Mouse (Mus musculus): ENCODE measurements around the gene Olfr806. TPM values are rescaled to one million over a fixed set of nuclear protein-coding genes. Genes with fewer than 3 reads are reported as not detected.

Olfr806 gene
- total RNA-seq (2021): not detected
- long read RNA-seq, experiment 1: 0 reads
- long read RNA-seq, experiment 2: 0 reads

DNA sequence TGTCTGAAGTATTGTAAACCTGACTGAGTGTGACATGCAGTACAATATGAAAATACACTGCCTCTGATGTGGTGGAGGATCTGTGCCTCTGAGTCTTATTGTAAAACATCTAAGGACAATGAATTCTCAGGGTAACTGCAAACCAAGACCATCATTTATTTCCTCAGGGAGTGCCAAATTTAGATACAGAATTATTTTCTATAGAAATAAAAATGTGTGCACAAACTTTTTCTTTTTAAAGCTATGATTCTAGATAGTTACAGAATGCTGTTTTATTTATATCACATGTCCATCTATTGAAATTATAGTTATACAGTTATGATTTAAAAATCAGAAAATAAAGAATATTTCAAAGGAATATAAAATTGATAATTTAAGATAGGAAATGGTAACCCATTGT, at the start of gene Olfr806:
Olfr806 (minus strand) TSS at position 101 of the 400 bp plus-strand sequence.
- DNase-seq (ENCODE audit: low spot score in 2 of 2): no peak

- DNase-seq (ENCODE audit: low spot score in 2 of 2): no peak
Observed at GRCm38 (mm10) chr10:129778123-129778522, 36.4 kb upstream of the Olfr806 start.

DNA sequence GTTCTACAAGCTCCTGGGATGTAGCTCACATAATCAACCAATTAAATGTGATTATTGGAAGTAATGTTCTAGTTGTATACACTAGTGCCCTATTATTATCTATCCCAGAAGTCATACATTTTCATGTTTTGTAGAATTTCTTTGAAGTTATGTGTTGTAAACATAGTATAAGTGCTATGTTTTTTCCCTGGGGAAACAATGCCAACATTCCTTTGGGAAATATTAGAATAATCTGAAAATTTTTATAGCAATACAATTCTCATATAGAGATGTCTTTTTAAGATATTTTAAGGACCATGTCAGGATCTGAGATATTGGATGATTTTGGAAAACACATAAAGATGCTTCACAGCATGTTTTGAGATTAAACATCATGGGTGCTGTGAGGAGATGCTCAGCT, 32.6 kb upstream of the Olfr806 start, which contains the start of gene Olfr809:
Olfr809 (plus strand) TSS at position 301 of the 400 bp plus-strand sequence.
- no peak for DNase-seq (ENCODE audit: low spot score in 2 of 2)

- no peak for DNase-seq (ENCODE audit: low spot score in 2 of 2)
Observed at GRCm38 (mm10) chr10:129765182-129765581, 23.5 kb upstream of the Olfr806 start, which contains the start of gene Olfr808. Gene Olfr808, plus strand, starts transcription at chr10:129765482.

GRCm38 (mm10) chr10:129757693-129758092, 16.0 kb upstream of the Olfr806 start, which contains the start of gene Olfr807:
Gene Olfr807, minus strand, starts transcription at chr10:129757793.
- DNase-seq (ENCODE audit: low spot score in 2 of 2): no peak

DNA sequence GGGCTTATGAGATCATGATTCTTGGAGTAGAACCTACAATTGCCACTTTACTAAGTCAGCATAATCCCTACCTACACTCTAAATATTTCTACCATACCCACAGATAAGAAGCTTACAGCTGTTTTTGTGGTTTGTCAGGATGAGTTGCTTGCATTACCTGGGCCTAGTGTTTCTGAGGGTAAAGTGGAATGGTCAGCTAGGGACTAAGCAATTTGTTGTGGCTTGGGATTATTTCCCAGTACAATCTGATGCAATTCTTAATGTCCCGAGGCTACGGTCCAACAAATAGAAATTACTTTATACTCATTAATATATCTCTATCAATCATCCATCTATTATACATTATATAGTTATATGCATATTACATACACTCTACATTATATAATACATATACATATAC, 12.4 kb downstream of the Olfr806 start, which contains the start of gene Olfr805:
Olfr805 (minus strand) TSS at position 101 of the 400 bp plus-strand sequence.
- DNase-seq (ENCODE audit: low spot score in 2 of 2): no peak

- DNase-seq (ENCODE audit: low spot score in 2 of 2): no peak
Observed at GRCm38 (mm10) chr10:129702910-129703309, 38.8 kb downstream of the Olfr806 start, which contains the start of gene Olfr804. Gene Olfr804, plus strand, starts transcription at chr10:129703210.

- DNase-seq (ENCODE audit: low spot score in 2 of 2): no peak
Observed at GRCm38 (mm10) chr10:129694186-129694585, 47.5 kb downstream of the Olfr806 start, which contains the start of gene Olfr803. Gene Olfr803, minus strand, starts transcription at chr10:129694286.

DNA sequence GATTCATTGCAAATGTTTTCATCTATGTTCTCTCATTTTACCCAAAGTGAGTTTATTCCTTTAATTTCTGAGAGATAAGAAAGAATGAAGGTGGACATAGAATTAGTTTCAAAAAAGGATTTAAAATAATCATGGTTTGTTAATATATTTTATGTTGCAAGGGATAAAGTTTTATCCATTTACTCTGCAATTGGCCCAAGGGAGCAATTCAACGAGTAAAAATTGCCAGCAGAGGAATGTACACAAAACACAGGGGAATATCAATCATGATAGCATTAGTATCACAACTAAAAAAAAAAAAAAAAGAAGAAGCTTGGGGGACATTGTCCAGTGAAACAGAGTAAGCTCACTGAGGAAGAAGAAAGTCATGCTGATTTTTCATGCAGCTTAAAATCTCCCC, 53.7 kb downstream of the Olfr806 start, which contains the start of gene Olfr802:
Olfr802 (minus strand) TSS at position 101 of the 400 bp plus-strand sequence.
- DNase-seq (ENCODE audit: low spot score in 2 of 2): no peak

Small RNA genes lying within 50 kb of the gene (microRNA-seq; reads per million reads assigned to microRNA genes)
- 0 reads per million in 2 experiments for gene Gm24485

Other genes starting within 250 kb of the Olfr806 start
- gene Olfr790, start 243.4 kb downstream of the Olfr806 start, total RNA-seq (2021): not detected
- gene Olfr791, start 220.1 kb downstream of the Olfr806 start, total RNA-seq (2021): not detected
- not detected for gene Olfr792, start 202.8 kb downstream of the Olfr806 start, total RNA-seq (2021)
- not detected for gene Olfr794, start 174.3 kb downstream of the Olfr806 start, total RNA-seq (2021)
- gene Olfr796, start 129.4 kb downstream of the Olfr806 start, total RNA-seq (2021): not detected
- gene Olfr798, start 114.0 kb downstream of the Olfr806 start, total RNA-seq (2021): not detected
- gene Olfr799, start 104.4 kb downstream of the Olfr806 start, total RNA-seq (2021): not detected
- gene Olfr800, start 84.2 kb downstream of the Olfr806 start, total RNA-seq (2021): not detected
- not detected for gene Olfr801, start 68.1 kb downstream of the Olfr806 start, total RNA-seq (2021)
- gene Olfr802, start 53.8 kb downstream of the Olfr806 start, total RNA-seq (2021): under 1 TPM; 0.10 to 0.18 TPM
- gene Olfr803, start 47.6 kb downstream of the Olfr806 start, total RNA-seq (2021): not detected
- not detected for gene Olfr804, start 38.7 kb downstream of the Olfr806 start, total RNA-seq (2021)
- gene Olfr805, start 12.5 kb downstream of the Olfr806 start, total RNA-seq (2021): not detected
- not detected for gene Olfr807, start 15.9 kb upstream of the Olfr806 start, total RNA-seq (2021)
- gene Olfr808, start 23.6 kb upstream of the Olfr806 start, total RNA-seq (2021): not detected
- gene Olfr809, start 32.7 kb upstream of the Olfr806 start, total RNA-seq (2021): not detected
- not detected for gene Olfr810, start 53.0 kb upstream of the Olfr806 start, total RNA-seq (2021)
- not detected for gene Olfr811, start 62.5 kb upstream of the Olfr806 start, total RNA-seq (2021)
- gene Olfr812, start 104.2 kb upstream of the Olfr806 start, total RNA-seq (2021): not detected
- gene Olfr813, start 113.4 kb upstream of the Olfr806 start, total RNA-seq (2021): not detected
- not detected for gene Olfr814, start 137.9 kb upstream of the Olfr806 start, total RNA-seq (2021)
- gene Olfr815, start 163.9 kb upstream of the Olfr806 start, total RNA-seq (2021): not detected
- gene Olfr816, start 173.7 kb upstream of the Olfr806 start, total RNA-seq (2021): not detected
- not detected for gene Olfr818, start 207.2 kb upstream of the Olfr806 start, total RNA-seq (2021)
- not detected for gene Olfr819, start 225.3 kb upstream of the Olfr806 start, total RNA-seq (2021)
- not detected for gene Olfr247, start 234.2 kb upstream of the Olfr806 start, total RNA-seq (2021)
- not detected for gene Gm10310, start 243.1 kb upstream of the Olfr806 start, total RNA-seq (2021)

Data from layer of hippocampus, postnatal 14 days (tissue).